Mouse (Mus musculus) olfactory bulb, adult 2 months (tissue): Measurements from ENCODE around the gene Olfr10.

ENCODE experiments used
- CTCF ChIP-seq: fragments of 200-500 bp; IDR thresholded peaks from 2 replicates; pipeline ENCODE4 v1.5.1; 2012; ENCODE audit warnings: low read depth, mild to moderate bottlenecking, low read length, moderate library complexity; ENCODE audit not compliant: insufficient read depth
- POLR2A ChIP-seq: fragments of 200-500 bp; IDR thresholded peaks from 2 replicates; pipeline ENCODE4 v1.6.1; 2012; ENCODE audit warnings: mild to moderate bottlenecking, low read depth, low read length, moderate library complexity; ENCODE audit not compliant: insufficient read depth

DNA sequence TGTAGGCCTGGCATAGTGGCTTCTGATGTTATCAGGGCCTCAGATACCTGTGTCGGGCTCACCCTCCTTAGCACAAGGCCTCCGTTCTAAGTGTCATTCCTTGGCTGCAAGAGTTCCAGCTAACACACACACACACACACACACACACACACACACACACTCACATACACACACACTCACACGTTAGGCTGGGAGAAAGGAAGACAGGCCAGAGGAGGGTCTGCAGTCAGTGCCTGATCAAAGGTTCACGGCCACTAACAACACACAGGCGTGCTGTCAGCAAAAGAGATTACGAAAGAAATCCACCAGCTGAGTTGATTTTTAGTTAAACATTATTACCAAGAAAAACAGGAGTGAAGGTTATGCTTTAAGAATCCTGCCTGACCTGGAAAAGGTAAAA lies 37.9 kb upstream of the Olfr10 start:
- TF ChIP-seq POLR2A, result no peak
- no peak for TF ChIP-seq CTCF
